Mouse (Mus musculus) liver, postnatal 0 days (tissue): ENCODE data around the gene Ptprc. TPM values are rescaled to one million over a fixed set of nuclear protein-coding genes. Genes with fewer than 3 reads are reported as not detected.

Source experiments
- ATAC-seq: fragments of 200-750 bp; cut with Nextera tagmentation; 2 replicates; pipeline ENCODE4 v1.8.0; 2017; ENCODE audit warnings: mild to moderate bottlenecking, moderate library complexity
- DNase-seq: peaks from one replicate; pipeline ENCODE4 v3.0.0-alpha.2; 2016
- H3K27ac ChIP-seq: fragments of 300-500 bp; sonication (generic); 2 replicates; pipeline ENCODE4 v1.5.1; 2014; ENCODE audit warnings: antibody characterized with exemption, moderate library complexity, mild to moderate bottlenecking, low read depth
- H3K27me3 ChIP-seq: fragments of 300-500 bp; sonication (generic); 2 replicates; pipeline ENCODE4 v1.6.1; 2014; ENCODE audit warnings: low read length, control low read depth, mixed read lengths; ENCODE audit not compliant: insufficient read depth
- H3K36me3 ChIP-seq: fragments of 300-500 bp; sonication (generic); replicated peaks from 2 replicates; pipeline ENCODE4 v1.6.1; 2014; ENCODE audit warnings: mild to moderate bottlenecking, control low read depth, low read length, moderate library complexity, mixed read lengths; ENCODE audit not compliant: insufficient read depth
- H3K4me1 ChIP-seq: fragments of 300-500 bp; sonication (generic); 2 replicates; pipeline ENCODE4 v1.6.1; 2014; ENCODE audit warnings: antibody characterized with exemption, mild to moderate bottlenecking, control low read depth; ENCODE audit not compliant: insufficient read depth
- H3K4me2 ChIP-seq: fragments of 300-500 bp; sonication (generic); 2 replicates; pipeline ENCODE4 v1.6.1; 2014; ENCODE audit warnings: low read depth, mild to moderate bottlenecking, low read length, moderate library complexity, mixed read lengths
- H3K4me3 ChIP-seq: fragments of 300-500 bp; sonication (generic); 2 replicates; pipeline ENCODE4 v1.5.1; 2014; ENCODE audit warnings: low read depth, low read length
- H3K9ac ChIP-seq: fragments of 300-500 bp; sonication (generic); replicated peaks from 2 replicates; pipeline ENCODE4 v1.6.1; 2014; ENCODE audit warnings: mild to moderate bottlenecking, moderate library complexity
- H3K9me3 ChIP-seq: fragments of 300-500 bp; sonication (generic); 2 replicates; pipeline ENCODE4 v1.6.1; 2016; ENCODE audit warnings: mild to moderate bottlenecking, control low read depth, low read length, mixed read lengths
- CTCF ChIP-seq: sonication (generic); IDR thresholded peaks from 2 replicates; pipeline ENCODE4 v1.5.1; 2016; ENCODE audit warnings: antibody characterized with exemption, low read depth
- EP300 ChIP-seq: IDR thresholded peaks from 2 replicates; pipeline ENCODE4 v1.6.1; 2016; ENCODE audit warnings: antibody characterized with exemption, low read depth, mild to moderate bottlenecking
- WGBS: fragments of 180-500 bp; shearing (Covaris S2); extraction: QIAGEN DNeasy Blood & Tissue Kit; methylation state at CpG from one replicate; pipeline ENCODE4 v1.1.7; 2014; ENCODE audit not compliant: insufficient replicate concordance; 5-methylcytosine and 5-hydroxymethylcytosine counted together
- polyA plus RNA-seq: library from polyadenylated mRNA; unstranded; fragments of >200 nt; fragmentation: Nextera tagmentation; extraction: Ambion mirVana; gene quantifications from 2 replicates; pipeline ENCODE4 v1.2.1, GENCODE M21; 2015

Ptprc gene
- polyA plus RNA-seq, 1 experiment from 2014 or later, result 12.3 TPM

DNA sequence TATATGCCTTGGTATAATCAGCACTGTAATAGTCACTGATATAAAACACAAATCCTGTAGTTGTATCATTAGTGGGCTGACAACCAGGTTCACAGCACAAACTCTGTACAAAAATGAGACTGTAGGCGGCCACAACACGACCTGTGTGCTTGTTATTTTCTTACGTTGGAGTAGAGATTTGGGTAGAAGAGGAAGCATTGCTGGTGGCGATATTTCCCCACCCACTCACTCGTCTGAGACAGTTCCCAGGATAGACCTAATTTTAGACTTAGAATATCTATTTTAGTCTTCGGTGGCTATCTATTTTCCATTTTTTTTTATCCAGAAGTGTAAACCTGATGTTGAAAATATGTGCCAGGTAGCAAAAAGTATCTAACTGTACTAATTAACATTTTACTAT lies 41.2 kb downstream of the Ptprc start:
- ATAC-seq (no peak), DNase-seq (no peak)
- whole genome bisulfite sequencing, result 44% methylated on average over 6 of the region's 6 CpGs
- no peak overlapping the region for H3K4me2 ChIP-seq
- H3K4me3 ChIP-seq, result no peak overlapping the region
- H3K9me3 ChIP-seq, result no peaks in the 10 kb centered on the region
- H3K9ac ChIP-seq, result no peak overlapping the region
- H3K36me3 ChIP-seq, result no peaks in the 10 kb centered on the region
- no peak overlapping the region for H3K27ac ChIP-seq
- TF ChIP-seq EP300 (no peak), CTCF (no peak)
- H3K4me1 ChIP-seq, result 0 out of 2 replicates have a peak, but pooled peaks cover 4% of the 10 kb centered on the region
- no peaks in the 10 kb centered on the region for H3K27me3 ChIP-seq

DNA sequence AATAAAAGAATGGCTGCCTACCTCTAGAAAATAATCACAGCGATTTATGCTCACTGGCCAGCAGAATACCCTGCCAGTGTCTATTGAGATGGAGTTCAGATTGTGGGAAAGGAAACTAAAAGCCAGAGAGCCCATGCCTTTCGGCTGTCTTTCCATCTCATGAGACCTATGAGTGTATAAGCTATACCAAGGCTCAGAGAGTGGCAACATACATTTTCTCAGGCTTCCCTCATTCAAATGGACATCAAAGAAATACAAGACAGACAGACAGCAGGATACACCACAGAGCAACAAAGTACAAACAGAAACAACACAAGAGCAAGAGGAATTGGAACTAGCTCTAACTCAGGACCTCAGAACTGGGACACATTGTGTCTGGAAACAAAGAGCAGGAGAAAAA lies 43.8 kb downstream of the Ptprc start:
- H3K27me3 ChIP-seq, result no peaks in the 10 kb centered on the region
- H3K36me3 ChIP-seq, result no peaks in the 10 kb centered on the region
- H3K4me2 ChIP-seq, result no peak overlapping the region
- DNase-seq, result no peak
- no peak overlapping the region for H3K27ac ChIP-seq
- TF ChIP-seq CTCF, result no peak
- no peak for TF ChIP-seq EP300
- 0 out of 2 replicates have a peak, but pooled peaks cover 4% of the 10 kb centered on the region for H3K4me1 ChIP-seq
- H3K9me3 ChIP-seq, result no peaks in the 10 kb centered on the region
- H3K9ac ChIP-seq, result no peak overlapping the region
- no peak overlapping the region for H3K4me3 ChIP-seq
- 68% methylated on average over 2 of the region's 2 CpGs for WGBS
- no peak for ATAC-seq

DNA sequence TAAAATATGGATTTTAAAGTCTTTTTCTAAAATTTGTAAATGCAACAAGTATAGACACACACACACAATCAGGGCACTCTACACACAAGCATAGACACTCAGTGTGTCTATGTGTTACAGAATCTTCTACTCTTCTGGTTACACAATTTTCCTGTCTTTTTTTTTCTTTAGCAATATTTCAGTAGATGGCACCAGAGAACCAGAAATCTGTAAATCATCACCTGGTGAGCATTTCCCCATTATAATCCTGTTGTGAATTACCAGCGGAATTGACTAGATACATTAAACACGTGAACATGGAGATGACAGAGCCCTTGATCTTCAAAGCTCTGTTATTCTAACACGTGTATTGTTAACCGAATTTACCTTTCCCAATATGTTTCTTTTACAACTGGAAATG lies 45.4 kb downstream of the Ptprc start:
- no peak for TF ChIP-seq EP300
- peak; percentile 36 for TF ChIP-seq CTCF
- no peaks in the 10 kb centered on the region for H3K27me3 ChIP-seq
- WGBS, result 44% methylated on average over 4 of the region's 4 CpGs
- DNase-seq, result no peak
- no peak for ATAC-seq
- no peaks in the 10 kb centered on the region for H3K4me1 ChIP-seq
- no peak overlapping the region for H3K4me3 ChIP-seq
- H3K36me3 ChIP-seq, result no peaks in the 10 kb centered on the region
- no peak overlapping the region for H3K4me2 ChIP-seq
- no peaks in the 10 kb centered on the region for H3K9me3 ChIP-seq
- no peak overlapping the region for H3K27ac ChIP-seq
- H3K9ac ChIP-seq, result no peak overlapping the region

DNA sequence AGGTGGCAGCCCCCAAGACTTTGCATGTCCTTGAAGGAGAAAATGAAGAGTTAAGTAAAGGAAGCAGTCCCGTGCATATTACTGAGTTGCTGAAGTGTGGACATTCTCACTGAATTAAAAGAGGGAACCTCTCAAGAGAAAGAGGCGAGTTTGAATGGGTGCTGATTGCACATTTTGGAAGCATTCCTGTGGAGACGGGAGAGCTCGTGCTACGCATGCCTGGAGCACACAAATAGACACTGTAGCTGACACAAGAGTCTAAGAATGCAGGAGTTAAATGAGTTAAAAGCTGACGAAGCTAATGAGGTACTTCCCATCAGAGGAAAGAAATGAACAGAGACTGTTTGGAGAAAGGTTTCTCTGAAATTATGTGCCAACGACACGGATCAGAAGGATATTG lies 48.7 kb downstream of the Ptprc start:
- Histone ChIP-seq H3K9me3 (no peaks in the 10 kb centered on the region), H3K4me2 (no peak overlapping the region), H3K4me1 (no peaks in the 10 kb centered on the region), H3K27ac (no peak overlapping the region), H3K4me3 (no peak overlapping the region), H3K9ac (no peak overlapping the region), H3K36me3 (no peaks in the 10 kb centered on the region), H3K27me3 (no peaks in the 10 kb centered on the region)
- WGBS, result 68% methylated on average over 8 of the region's 8 CpGs
- TF ChIP-seq EP300 (no peak), CTCF (no peak)
- DNase-seq (no peak), ATAC-seq (no peak)

DNA sequence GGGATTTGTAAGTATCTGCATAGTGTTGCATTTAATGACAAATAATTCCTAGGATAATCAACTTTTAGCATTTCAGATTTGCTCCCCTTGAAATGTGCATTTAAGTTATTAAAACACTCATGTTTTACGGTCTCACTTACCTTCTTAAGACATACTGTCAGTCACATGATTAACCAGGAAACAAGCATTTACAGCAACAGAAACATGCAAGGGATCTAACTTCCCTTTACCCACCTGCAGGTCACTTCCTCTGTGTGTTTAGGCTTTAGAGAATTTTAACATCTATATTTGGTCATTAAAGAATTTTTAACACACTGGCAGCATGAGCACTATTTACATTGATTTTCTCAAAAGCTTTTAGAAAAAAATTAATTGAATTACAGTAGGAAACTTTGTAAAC lies 50.2 kb downstream of the Ptprc start:
- no peak overlapping the region for H3K27ac ChIP-seq
- ATAC-seq (no peak), DNase-seq (no peak)
- no peak for TF ChIP-seq CTCF
- no peaks in the 10 kb centered on the region for H3K36me3 ChIP-seq
- 50% methylated on average over 1 of the region's 1 CpGs for WGBS
- H3K4me1 ChIP-seq, result no peaks in the 10 kb centered on the region
- H3K4me3 ChIP-seq, result no peak overlapping the region
- H3K9me3 ChIP-seq, result no peaks in the 10 kb centered on the region
- H3K4me2 ChIP-seq, result no peak overlapping the region
- no peak overlapping the region for H3K9ac ChIP-seq
- no peaks in the 10 kb centered on the region for H3K27me3 ChIP-seq

DNA sequence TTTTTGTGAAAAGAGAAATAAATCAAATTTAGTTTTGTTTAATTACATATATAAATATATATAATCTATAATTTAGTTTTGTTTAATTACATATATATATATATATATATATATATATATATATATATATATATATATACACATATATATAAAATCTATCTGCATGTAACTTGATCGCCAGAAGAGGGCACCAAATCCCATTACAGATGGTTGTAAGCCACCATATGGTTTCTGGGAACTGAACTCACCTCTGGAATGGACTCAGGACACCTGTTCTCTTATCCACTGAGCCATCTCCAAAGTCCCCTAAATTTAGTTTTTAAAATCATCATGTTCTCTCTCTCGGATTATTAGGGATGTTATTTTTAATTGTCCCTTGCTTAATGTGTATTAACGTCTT lies 51.6 kb downstream of the Ptprc start:
- Histone ChIP-seq H3K27ac (no peak overlapping the region), H3K9ac (no peak overlapping the region), H3K9me3 (no peaks in the 10 kb centered on the region), H3K4me2 (no peak overlapping the region), H3K36me3 (no peaks in the 10 kb centered on the region), H3K27me3 (no peaks in the 10 kb centered on the region), H3K4me3 (no peak overlapping the region), H3K4me1 (no peaks in the 10 kb centered on the region)
- TF ChIP-seq CTCF (peak; percentile 42), EP300 (no peak)
- WGBS, result 49% methylated on average over 3 of the region's 3 CpGs
- peak; percentile 18 for DNase-seq
- ATAC-seq, result no peak

DNA sequence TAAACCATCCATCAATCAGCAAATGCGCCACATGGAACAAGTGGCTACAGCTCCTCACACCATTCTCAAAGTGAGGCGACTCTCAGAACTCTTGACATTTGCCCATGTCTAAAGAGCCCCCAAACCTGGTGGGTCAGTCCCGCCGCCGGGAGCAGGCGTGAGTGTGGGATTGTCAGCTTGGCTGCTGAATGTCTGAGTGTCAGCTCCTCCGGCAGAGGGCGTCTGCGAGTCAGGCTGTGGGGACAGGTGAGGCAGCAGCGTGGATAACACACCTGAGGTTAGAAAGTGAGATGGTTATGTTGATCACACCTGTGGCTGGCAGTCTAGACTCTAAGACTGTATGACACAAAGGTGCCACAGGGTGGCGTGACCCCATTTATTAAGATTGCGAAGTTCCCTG lies 55.6 kb downstream of the Ptprc start:
- H3K4me1 ChIP-seq, result no peaks in the 10 kb centered on the region
- H3K36me3 ChIP-seq, result no peaks in the 10 kb centered on the region; the same call in 1 of the 2 replicates
- ATAC-seq (no peak), DNase-seq (no peak)
- no peaks in the 10 kb centered on the region for H3K9me3 ChIP-seq
- no peak overlapping the region for H3K4me3 ChIP-seq
- no peak overlapping the region for H3K27ac ChIP-seq
- H3K4me2 ChIP-seq, result no peak overlapping the region
- H3K27me3 ChIP-seq, result no peaks in the 10 kb centered on the region
- TF ChIP-seq CTCF, result peak; percentile 18; the same call in 1 of the 2 replicates
- TF ChIP-seq EP300, result no peak
- 74% methylated on average over 12 of the region's 12 CpGs for WGBS
- no peak overlapping the region for H3K9ac ChIP-seq
